Mouse (Mus musculus): Measurements from ENCODE around the gene Tmem184a. TPM values are rescaled to one million over a fixed set of nuclear protein-coding genes. Genes with fewer than 3 reads are reported as not detected.

Tmem184a gene
- polyA plus RNA-seq, 1 experiment: 53.9 TPM

DNA sequence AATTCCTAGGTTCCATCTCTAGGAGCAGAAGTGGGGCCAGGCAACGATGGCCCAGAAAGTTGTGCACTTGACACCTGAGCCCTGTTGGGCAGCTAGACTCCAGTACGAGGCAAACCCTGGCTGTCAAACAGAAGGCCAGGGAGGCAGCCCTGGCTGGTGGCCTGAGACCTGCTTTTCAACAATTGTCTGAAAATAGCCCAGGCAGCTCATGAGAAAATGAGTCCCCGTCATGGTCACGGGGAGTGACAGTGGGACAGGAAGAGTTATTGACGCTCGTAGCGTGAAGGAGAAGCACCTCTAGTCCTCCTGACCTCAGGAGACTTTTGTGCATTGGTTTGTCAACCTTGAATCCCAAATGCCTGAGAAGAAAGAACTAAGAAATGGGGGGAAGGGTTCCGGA, 38.3 kb downstream of the Tmem184a start:
- no peak for DNase-seq
- TF ChIP-seq CTCF (IDR thresholded peaks at IDR 0.05; ENCODE audit: insufficient read depth, low read length): no peak
- Histone ChIP-seq H3K4me1 (ENCODE audit: control insufficient read depth, insufficient read depth, low read length) (no peaks in the 10 kb centered on the region), H3K4me3 (replicated peaks; ENCODE audit: extremely low read depth, low read depth, low read length) (no peak overlapping the region)
- 68% methylated on average over 8 of the region's 8 CpGs for WGBS

DNA sequence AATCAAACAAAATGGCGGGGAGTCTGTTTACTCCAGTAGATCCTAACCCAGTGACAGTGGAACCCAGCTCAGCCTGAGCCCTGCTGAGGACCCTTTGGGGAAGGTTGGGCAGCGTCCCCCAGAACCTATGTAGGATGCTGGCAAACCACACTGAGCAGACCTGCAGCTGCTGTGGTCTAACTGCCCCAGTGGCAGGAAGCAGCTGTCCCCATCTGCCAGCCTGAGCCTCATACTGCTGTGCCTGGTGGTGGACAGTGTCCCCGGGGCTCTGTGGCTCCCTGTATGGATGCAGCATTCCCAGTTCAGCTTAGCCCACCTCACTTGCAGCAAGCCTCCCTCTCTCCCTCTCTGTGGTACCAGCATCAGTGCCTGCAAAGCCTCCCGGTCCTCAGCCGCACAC, 42.8 kb downstream of the Tmem184a start:
- no peak overlapping the region for H3K4me3 ChIP-seq (replicated peaks; ENCODE audit: extremely low read depth, low read depth, low read length)
- H3K4me1 ChIP-seq (ENCODE audit: control insufficient read depth, insufficient read depth, low read length): no peaks in the 10 kb centered on the region
- WGBS: 65% methylated on average over 5 of the region's 5 CpGs
- TF ChIP-seq POLR2A (IDR thresholded peaks at IDR 0.05; ENCODE audit: borderline replicate concordance, extremely low read depth, low read depth, low read length): no peak
- TF ChIP-seq CTCF (IDR thresholded peaks at IDR 0.05; ENCODE audit: insufficient read depth, low read length): no peak
- no peak for DNase-seq

DNA sequence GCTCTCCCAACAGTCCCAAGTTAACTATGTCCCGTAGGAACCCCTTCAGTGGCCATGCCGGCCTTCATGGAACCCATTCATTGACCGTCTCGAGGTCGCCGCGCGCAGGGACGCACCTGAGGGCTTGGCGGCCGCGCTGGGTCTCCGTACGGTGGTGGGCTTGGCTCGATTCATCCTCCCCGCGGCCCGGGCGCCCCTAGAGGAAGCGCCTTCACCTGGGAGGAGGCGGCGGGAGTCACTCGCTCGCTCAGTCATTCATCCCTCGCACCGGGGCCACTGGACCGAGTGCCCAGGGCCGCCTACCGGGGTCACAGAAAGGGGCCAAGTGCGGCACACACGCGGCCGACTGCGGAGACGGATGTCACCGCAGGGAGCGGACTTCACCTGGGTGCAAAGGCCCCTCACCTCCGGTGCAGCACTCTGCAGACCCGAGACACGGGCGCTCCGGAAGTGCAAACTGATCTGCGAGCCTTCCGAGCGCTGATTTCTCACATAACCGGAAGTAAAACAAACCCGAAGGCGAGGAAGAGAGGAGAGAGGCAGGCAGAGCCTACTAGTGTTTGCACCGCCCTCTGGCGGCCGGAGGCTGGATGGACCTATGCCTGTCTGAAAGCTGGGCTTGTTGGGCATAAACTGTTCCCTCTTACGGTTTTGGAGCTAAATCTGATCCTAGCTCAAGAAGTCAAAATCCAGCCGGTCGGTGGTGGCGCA, 44.3 kb downstream of the Tmem184a start, which contains the start of gene Ints1:
Ints1 (minus strand) TSS at position 459 of the 711 bp plus-strand sequence.
- DNase-seq: peak; percentile 93
- Histone ChIP-seq H3K4me3 (replicated peaks; ENCODE audit: extremely low read depth, low read depth, low read length) (peak within 1 kb of the TSS; percentile 71), H3K4me1 (ENCODE audit: control insufficient read depth, insufficient read depth, low read length) (no peaks in the 10 kb centered on the region)
- under 1% methylated on average over 55 of the region's 55 CpGs for WGBS
- peak; percentile 97 for TF ChIP-seq CTCF (IDR thresholded peaks at IDR 0.05; ENCODE audit: insufficient read depth, low read length)
- peak; percentile 60; the same call in 1 of the 2 replicates for TF ChIP-seq POLR2A (IDR thresholded peaks at IDR 0.05; ENCODE audit: borderline replicate concordance, extremely low read depth, low read depth, low read length)

DNA sequence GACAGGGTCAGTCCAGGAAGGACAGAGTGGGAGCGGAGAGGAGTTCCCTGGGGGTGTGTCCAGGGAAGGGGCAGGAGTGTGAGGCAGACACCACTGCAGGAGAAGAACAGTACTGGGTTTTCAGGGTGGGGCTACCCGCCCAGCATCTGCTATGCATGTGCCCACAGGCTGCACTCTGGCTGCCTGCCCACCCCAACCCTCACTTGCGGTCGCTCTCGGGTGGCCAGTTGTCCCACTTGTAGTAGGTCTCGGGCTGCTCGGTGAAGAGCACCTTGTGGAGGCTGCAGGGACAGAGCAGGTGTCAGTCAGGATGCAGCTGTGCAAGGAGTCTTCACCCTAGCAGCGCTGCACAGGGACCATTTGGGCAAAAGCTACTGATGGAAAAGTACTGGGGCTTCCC, 51.5 kb downstream of the Tmem184a start:
- no peak overlapping the region for H3K4me3 ChIP-seq (replicated peaks; ENCODE audit: extremely low read depth, low read depth, low read length)
- H3K4me1 ChIP-seq (ENCODE audit: control insufficient read depth, insufficient read depth, low read length): no peaks in the 10 kb centered on the region
- TF ChIP-seq CTCF (IDR thresholded peaks at IDR 0.05; ENCODE audit: insufficient read depth, low read length) (no peak), POLR2A (IDR thresholded peaks at IDR 0.05; ENCODE audit: borderline replicate concordance, extremely low read depth, low read depth, low read length) (no peak)
- no peak for DNase-seq
- 87% methylated on average over 8 of the region's 8 CpGs for WGBS

DNA sequence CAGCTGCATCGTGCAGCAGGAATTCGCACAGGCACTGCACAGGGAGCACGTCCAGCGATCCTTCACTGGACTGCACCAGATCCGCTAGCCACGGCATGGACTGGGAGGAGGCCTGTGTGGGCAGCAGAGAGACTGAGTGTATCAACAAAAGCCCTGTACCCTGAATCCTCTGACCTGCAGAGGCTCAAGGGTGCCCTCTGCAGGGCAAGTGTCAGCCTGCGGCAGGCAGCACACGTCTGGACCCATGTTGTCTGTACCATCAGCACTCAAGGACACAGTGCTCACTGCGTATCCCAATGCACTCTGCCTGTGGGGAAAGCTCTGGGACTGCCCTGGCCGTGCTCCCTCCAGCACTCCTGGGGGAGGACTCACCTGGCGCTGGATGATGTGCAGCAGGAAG, 55.4 kb downstream of the Tmem184a start:
- 74% methylated on average over 11 of the region's 11 CpGs for WGBS
- Histone ChIP-seq H3K4me1 (ENCODE audit: control insufficient read depth, insufficient read depth, low read length) (no peaks in the 10 kb centered on the region), H3K4me3 (replicated peaks; ENCODE audit: extremely low read depth, low read depth, low read length) (no peak overlapping the region)
- DNase-seq: no peak
- TF ChIP-seq CTCF (IDR thresholded peaks at IDR 0.05; ENCODE audit: insufficient read depth, low read length) (peak; percentile 64), POLR2A (IDR thresholded peaks at IDR 0.05; ENCODE audit: borderline replicate concordance, extremely low read depth, low read depth, low read length) (no peak)

DNA sequence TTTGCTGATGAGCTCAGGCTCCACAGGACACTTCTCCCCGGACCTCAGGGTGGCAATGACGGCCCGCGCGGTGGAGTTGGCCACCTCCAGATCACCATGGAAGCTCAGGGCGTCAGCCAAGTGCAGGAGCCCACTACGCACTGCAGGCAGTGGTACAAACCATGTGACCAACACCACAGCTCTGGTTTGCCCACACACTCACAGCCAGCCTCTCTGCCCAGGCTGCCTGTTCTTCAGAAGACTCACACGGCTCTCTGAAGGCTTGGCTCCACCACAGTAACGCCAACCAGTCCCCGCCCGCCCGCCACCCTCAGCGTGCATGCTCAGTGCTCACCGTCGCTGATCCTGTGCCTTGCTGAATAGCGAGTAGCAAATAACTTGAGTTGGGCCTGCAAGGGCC, 61.6 kb downstream of the Tmem184a start:
- H3K4me1 ChIP-seq (ENCODE audit: control insufficient read depth, insufficient read depth, low read length): no peaks in the 10 kb centered on the region
- no peak for DNase-seq
- no peak for TF ChIP-seq CTCF (IDR thresholded peaks at IDR 0.05; ENCODE audit: insufficient read depth, low read length)
- no peak overlapping the region for H3K4me3 ChIP-seq (replicated peaks; ENCODE audit: extremely low read depth, low read depth, low read length)
- 86% methylated on average over 16 of the region's 16 CpGs for WGBS

DNA sequence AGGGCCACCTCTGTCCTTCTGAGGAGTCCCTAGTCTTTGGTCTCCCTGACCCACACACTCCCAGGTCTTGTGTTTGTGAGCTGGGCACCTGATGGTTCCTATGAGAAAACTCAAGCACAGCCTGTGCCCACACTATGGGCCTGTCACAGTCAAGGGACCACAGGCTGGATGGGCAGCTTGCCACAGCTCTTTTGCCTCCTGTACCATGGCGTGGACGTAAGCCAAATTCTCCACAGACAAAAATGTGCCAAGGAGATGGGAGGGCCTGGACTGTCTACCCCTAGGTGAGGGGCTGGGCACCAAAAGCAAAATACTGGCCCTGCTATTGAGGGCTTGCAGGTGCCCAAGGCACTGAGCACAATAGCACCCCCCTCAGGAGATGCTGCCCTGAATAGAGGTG, 63.1 kb downstream of the Tmem184a start:
- no peak overlapping the region for H3K4me3 ChIP-seq (replicated peaks; ENCODE audit: extremely low read depth, low read depth, low read length)
- TF ChIP-seq CTCF (IDR thresholded peaks at IDR 0.05; ENCODE audit: insufficient read depth, low read length): no peak
- TF ChIP-seq POLR2A (IDR thresholded peaks at IDR 0.05; ENCODE audit: borderline replicate concordance, extremely low read depth, low read depth, low read length): no peak
- 97% methylated on average over 2 of the region's 2 CpGs for WGBS

DNA sequence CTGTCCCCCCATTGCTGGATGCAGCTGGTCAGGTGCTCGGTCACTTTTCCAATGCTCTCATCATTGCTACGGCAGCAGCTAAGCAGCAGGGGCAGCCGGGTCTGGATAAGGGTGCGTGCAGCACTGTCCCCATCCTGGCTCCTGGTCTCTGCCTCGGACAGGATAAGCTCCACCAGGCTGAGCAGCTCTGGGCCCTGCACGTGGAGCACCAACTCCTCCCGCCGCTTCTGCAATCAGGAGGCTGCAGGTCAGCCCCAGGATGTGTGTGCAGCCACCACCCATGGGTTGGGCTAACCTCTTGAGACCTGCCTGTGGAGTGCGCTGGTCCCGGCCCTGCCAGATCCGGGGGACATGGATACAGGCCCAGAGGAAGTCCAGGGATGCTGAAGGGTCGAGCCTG, 63.6 kb downstream of the Tmem184a start:
- H3K4me1 ChIP-seq (ENCODE audit: control insufficient read depth, insufficient read depth, low read length): no peaks in the 10 kb centered on the region
- no peak for DNase-seq
- no peak overlapping the region for H3K4me3 ChIP-seq (replicated peaks; ENCODE audit: extremely low read depth, low read depth, low read length)
- TF ChIP-seq POLR2A (IDR thresholded peaks at IDR 0.05; ENCODE audit: borderline replicate concordance, extremely low read depth, low read depth, low read length) (no peak), CTCF (IDR thresholded peaks at IDR 0.05; ENCODE audit: insufficient read depth, low read length) (no peak)
- 85% methylated on average over 12 of the region's 12 CpGs for WGBS

More for the DNA sequence above, 63.1 kb downstream of the Tmem184a start:
- H3K4me1 ChIP-seq (ENCODE audit: control insufficient read depth, insufficient read depth, low read length): no peaks in the 10 kb centered on the region
- DNase-seq: no peak

DNA sequence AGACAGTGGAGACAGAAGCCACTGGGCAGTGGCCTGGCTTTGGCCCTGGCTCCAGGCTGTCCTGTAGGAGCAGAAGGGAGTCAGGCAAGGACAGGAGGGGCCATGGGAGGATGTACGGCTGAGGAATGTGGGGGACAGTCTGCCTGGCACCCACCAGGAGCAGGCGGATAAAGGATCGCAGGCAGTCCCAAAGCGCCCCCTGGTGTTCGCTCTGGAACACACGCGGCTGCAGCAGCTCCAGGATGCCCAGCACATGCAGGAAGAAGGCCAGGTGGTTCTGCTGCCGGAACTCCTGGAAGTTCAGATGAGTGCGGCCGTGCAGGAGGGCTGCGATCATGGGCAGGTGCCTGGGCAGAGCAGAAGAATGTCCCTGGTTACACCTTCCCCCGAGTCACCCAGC, 65.0 kb downstream of the Tmem184a start:
- DNase-seq: peak; percentile 52
- 35% methylated on average over 12 of the region's 12 CpGs for WGBS
- Histone ChIP-seq H3K4me1 (ENCODE audit: control insufficient read depth, insufficient read depth, low read length) (no peaks in the 10 kb centered on the region), H3K4me3 (replicated peaks; ENCODE audit: extremely low read depth, low read depth, low read length) (no peak overlapping the region)
- TF ChIP-seq CTCF (IDR thresholded peaks at IDR 0.05; ENCODE audit: insufficient read depth, low read length): peak; percentile 64
- no peak for TF ChIP-seq POLR2A (IDR thresholded peaks at IDR 0.05; ENCODE audit: borderline replicate concordance, extremely low read depth, low read depth, low read length)

Other genes starting within 250 kb of the Tmem184a start
- gene Micall2, start 83.6 kb downstream of the Tmem184a start, polyA plus RNA-seq (2012; rRNA removed): 3.7 and 5.0 TPM in 2 replicates
- gene Ints1, start 44.2 kb downstream of the Tmem184a start, polyA plus RNA-seq (2012; rRNA removed): 51.0 and 56.4 TPM in 2 replicates
- 49.1 and 55.6 TPM in 2 replicates for gene Mafk, start 28.4 kb downstream of the Tmem184a start, polyA plus RNA-seq (2012; rRNA removed)
- gene Gm26938, start 6.5 kb upstream of the Tmem184a start, polyA plus RNA-seq (2012; rRNA removed): not detected in 2 replicates
- 23.6 and 24.4 TPM in 2 replicates for gene Psmg3, start 7.0 kb upstream of the Tmem184a start, polyA plus RNA-seq (2012; rRNA removed)
- 22.5 and 27.8 TPM in 2 replicates for gene Elfn1, start 88.0 kb upstream of the Tmem184a start, polyA plus RNA-seq (2012; rRNA removed)